Mouse (Mus musculus): ENCODE measurements at regions not wholly inside any gene's neighbourhood (a gene's known extent, or its start where the extent isn't known, plus 50 kb on each side); places are given as distances from the start of the nearest gene placed in this dataset.
A peak's percentile ranks its signal among the peaks of the same experiment; 100 is the strongest.

DNA sequence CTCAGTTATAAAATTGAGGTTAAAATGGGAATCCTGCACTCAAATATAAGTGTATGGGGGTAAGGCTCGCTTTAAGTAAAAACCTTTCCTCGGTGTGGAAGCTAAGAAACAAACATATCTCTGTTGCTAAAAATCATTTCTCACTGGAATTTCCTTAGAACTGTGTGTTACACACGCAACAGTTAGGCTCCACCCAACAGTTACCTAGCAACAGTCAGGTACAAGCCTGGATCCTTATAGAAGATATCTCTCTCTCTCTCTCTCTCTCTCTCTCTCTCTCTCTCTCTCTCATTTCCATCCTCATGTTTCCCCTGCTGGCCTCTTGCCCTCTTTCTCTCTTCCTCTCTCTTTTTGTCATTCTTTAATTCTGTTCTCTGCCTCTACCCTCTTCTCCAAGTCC, 211.1 kb upstream of the Cxadr start:
- Histone ChIP-seq H3K4me2 (ENCODE audit: low read length) (no peak overlapping the region), H3K4me3 (replicated peaks; ENCODE audit: low read depth, low read length) (no peak overlapping the region), H3K9ac (replicated peaks; ENCODE audit: low read length) (no peak overlapping the region), H3K27me3 (ENCODE audit: control insufficient read depth, insufficient read depth, low read length) (no peaks in the 10 kb centered on the region), H3K36me3 (ENCODE audit: control insufficient read depth, insufficient read depth, low read length) (no peaks in the 10 kb centered on the region), H3K9me3 (ENCODE audit: control insufficient read depth, low read length) (no peaks in the 10 kb centered on the region), H3K27ac (replicated peaks; ENCODE audit: low read depth, low read length) (no peak overlapping the region), H3K4me1 (ENCODE audit: control insufficient read depth, insufficient read depth, low read length) (no peaks in the 10 kb centered on the region)
- no peak for ATAC-seq (ENCODE audit: low FRiP score, low TSS enrichment)
- DNase-seq, result no peak
- WGBS, result 75% methylated on average over 3 of the region's 3 CpGs

- DNase-seq (no peak), ATAC-seq (ENCODE audit: low FRiP score, low TSS enrichment) (no peak)
- no peaks in the 10 kb centered on the region for H3K27me3 ChIP-seq (ENCODE audit: control insufficient read depth, insufficient read depth, low read length)
- H3K4me2 ChIP-seq (ENCODE audit: low read length), result no peak overlapping the region
- no peaks in the 10 kb centered on the region for H3K4me1 ChIP-seq (ENCODE audit: control insufficient read depth, insufficient read depth, low read length)
- no peak overlapping the region for H3K9ac ChIP-seq (replicated peaks; ENCODE audit: low read length)
- WGBS, result 84% methylated on average over 10 of the region's 10 CpGs
- H3K27ac ChIP-seq (replicated peaks; ENCODE audit: low read depth, low read length), result no peak overlapping the region
- H3K9me3 ChIP-seq (ENCODE audit: control insufficient read depth, low read length), result no peaks in the 10 kb centered on the region
- H3K4me3 ChIP-seq (replicated peaks; ENCODE audit: low read depth, low read length), result no peak overlapping the region
- H3K36me3 ChIP-seq (ENCODE audit: control insufficient read depth, insufficient read depth, low read length), result no peaks in the 10 kb centered on the region
Observed at GRCm38 (mm10) chr16:78067532-78068118, 233.7 kb upstream of the Cxadr start.

DNA sequence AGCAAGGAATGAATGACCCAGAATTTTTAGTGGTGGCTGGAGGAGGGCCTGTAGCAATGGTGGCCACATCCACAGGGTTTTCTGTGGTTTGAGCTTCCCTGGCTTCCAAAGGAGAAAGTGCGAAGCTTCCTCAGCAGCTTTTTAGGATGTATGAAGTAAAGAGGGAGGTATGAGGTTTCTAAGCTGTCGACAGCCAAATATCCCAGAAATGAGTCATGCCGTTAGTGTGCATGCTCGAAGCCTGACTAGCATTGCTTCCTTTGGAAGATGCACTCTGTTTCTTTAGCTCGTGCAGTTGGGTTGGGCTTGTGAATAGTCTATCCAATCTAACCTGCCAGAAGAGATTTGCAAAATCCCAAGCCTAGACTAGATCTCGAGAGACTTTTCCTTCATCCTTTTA, 240.8 kb upstream of the Cxadr start:
- WGBS, result 95% methylated on average over 6 of the region's 6 CpGs
- Histone ChIP-seq H3K27me3 (ENCODE audit: control insufficient read depth, insufficient read depth, low read length) (no peaks in the 10 kb centered on the region), H3K4me3 (replicated peaks; ENCODE audit: low read depth, low read length) (no peak overlapping the region), H3K36me3 (ENCODE audit: control insufficient read depth, insufficient read depth, low read length) (no peaks in the 10 kb centered on the region), H3K4me1 (ENCODE audit: control insufficient read depth, insufficient read depth, low read length) (no peaks in the 10 kb centered on the region), H3K4me2 (ENCODE audit: low read length) (no peak overlapping the region), H3K9ac (replicated peaks; ENCODE audit: low read length) (no peak overlapping the region), H3K27ac (replicated peaks; ENCODE audit: low read depth, low read length) (no peak overlapping the region), H3K9me3 (ENCODE audit: control insufficient read depth, low read length) (no peaks in the 10 kb centered on the region)
- DNase-seq (no peak), ATAC-seq (ENCODE audit: low FRiP score, low TSS enrichment) (no peak)

- Histone ChIP-seq H3K27me3 (ENCODE audit: control insufficient read depth, insufficient read depth, low read length) (no peaks in the 10 kb centered on the region), H3K36me3 (ENCODE audit: control insufficient read depth, insufficient read depth, low read length) (no peaks in the 10 kb centered on the region), H3K9ac (replicated peaks; ENCODE audit: low read length) (no peak overlapping the region), H3K27ac (replicated peaks; ENCODE audit: low read depth, low read length) (no peak overlapping the region), H3K4me2 (ENCODE audit: low read length) (no peak overlapping the region), H3K9me3 (ENCODE audit: control insufficient read depth, low read length) (no peaks in the 10 kb centered on the region), H3K4me1 (ENCODE audit: control insufficient read depth, insufficient read depth, low read length) (no peaks in the 10 kb centered on the region), H3K4me3 (replicated peaks; ENCODE audit: low read depth, low read length) (no peak overlapping the region)
- ATAC-seq (ENCODE audit: low FRiP score, low TSS enrichment) (no peak), DNase-seq (no peak)
- WGBS, result 82% methylated on average over 3 of the region's 3 CpGs
Observed at GRCm38 (mm10) chr16:78057549-78057948, 243.7 kb upstream of the Cxadr start.

GRCm38 (mm10) chr16:78052133-78052532, 249.2 kb upstream of the Cxadr start:
- H3K36me3 ChIP-seq (ENCODE audit: control insufficient read depth, insufficient read depth, low read length), result no peaks in the 10 kb centered on the region
- no peak overlapping the region for H3K4me2 ChIP-seq (ENCODE audit: low read length)
- H3K4me3 ChIP-seq (replicated peaks; ENCODE audit: low read depth, low read length), result no peak overlapping the region
- H3K27ac ChIP-seq (replicated peaks; ENCODE audit: low read depth, low read length), result no peak overlapping the region
- no peak for DNase-seq
- no peaks in the 10 kb centered on the region for H3K4me1 ChIP-seq (ENCODE audit: control insufficient read depth, insufficient read depth, low read length)
- H3K27me3 ChIP-seq (ENCODE audit: control insufficient read depth, insufficient read depth, low read length), result no peaks in the 10 kb centered on the region
- 54% methylated on average over 7 of the region's 7 CpGs for WGBS
- no peak overlapping the region for H3K9ac ChIP-seq (replicated peaks; ENCODE audit: low read length)
- no peak for ATAC-seq (ENCODE audit: low FRiP score, low TSS enrichment)
- no peaks in the 10 kb centered on the region for H3K9me3 ChIP-seq (ENCODE audit: control insufficient read depth, low read length)

- no peak for DNase-seq
- Histone ChIP-seq H3K4me3 (replicated peaks; ENCODE audit: low read depth, low read length) (no peak overlapping the region), H3K27ac (replicated peaks; ENCODE audit: low read depth, low read length) (no peak overlapping the region), H3K9ac (replicated peaks; ENCODE audit: low read length) (no peak overlapping the region), H3K9me3 (ENCODE audit: control insufficient read depth, low read length) (no peaks in the 10 kb centered on the region), H3K4me2 (ENCODE audit: low read length) (no peak overlapping the region), H3K4me1 (ENCODE audit: control insufficient read depth, insufficient read depth, low read length) (no peaks in the 10 kb centered on the region), H3K36me3 (ENCODE audit: control insufficient read depth, insufficient read depth, low read length) (no peaks in the 10 kb centered on the region), H3K27me3 (ENCODE audit: control insufficient read depth, insufficient read depth, low read length) (no peaks in the 10 kb centered on the region)
- WGBS, result 91% methylated on average over 4 of the region's 4 CpGs
- no peak for ATAC-seq (ENCODE audit: low FRiP score, low TSS enrichment)
Observed at GRCm38 (mm10) chr16:78040149-78040920, 261.0 kb upstream of the Cxadr start.

DNA sequence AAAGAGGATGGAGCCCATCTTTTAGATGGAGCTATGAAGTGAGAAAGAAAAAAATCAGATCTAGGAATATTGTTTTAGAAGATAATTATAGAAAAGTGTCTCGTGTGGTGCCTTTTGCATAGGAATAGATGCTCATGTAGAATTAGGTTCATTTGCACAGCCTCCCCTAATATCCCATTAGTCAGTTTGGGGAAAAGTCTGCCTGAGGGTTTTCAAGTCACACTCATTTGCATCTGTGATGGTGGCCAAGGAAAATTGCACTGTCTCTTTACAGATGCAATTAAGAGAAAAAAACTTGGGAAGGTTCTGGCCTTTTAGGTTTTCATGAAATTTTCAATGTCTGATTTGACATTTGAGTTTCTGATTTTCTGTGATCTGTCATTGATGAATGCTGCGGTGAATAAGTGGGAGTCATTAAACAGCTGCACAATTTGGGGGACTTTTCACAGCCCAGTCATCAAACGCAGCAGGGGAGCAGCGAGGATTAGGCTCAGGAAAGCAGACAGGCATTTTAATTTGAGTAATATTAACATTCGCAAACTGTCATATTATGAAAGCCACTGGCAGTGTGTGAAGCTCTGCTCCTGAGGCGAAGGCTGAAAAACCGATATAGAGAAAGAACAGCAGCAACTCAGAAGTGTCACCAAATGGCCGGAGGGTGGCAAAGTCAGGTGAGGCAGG, 281.5 kb upstream of the Cxadr start:
- DNase-seq (peak; percentile 74), ATAC-seq (ENCODE audit: low FRiP score, low TSS enrichment) (peak; percentile 53; the same call in 1 of the 2 replicates)
- no peaks in the 10 kb centered on the region for H3K9me3 ChIP-seq (ENCODE audit: control insufficient read depth, low read length)
- H3K4me2 ChIP-seq (ENCODE audit: low read length), result peak overlapping the region; percentile 25; the same call in 1 of the 2 replicates
- no peaks in the 10 kb centered on the region for H3K27me3 ChIP-seq (ENCODE audit: control insufficient read depth, insufficient read depth, low read length)
- no peak overlapping the region for H3K4me3 ChIP-seq (replicated peaks; ENCODE audit: low read depth, low read length)
- no peak overlapping the region for H3K9ac ChIP-seq (replicated peaks; ENCODE audit: low read length)
- 26% methylated on average over 8 of the region's 8 CpGs for WGBS
- H3K36me3 ChIP-seq (ENCODE audit: control insufficient read depth, insufficient read depth, low read length), result no peaks in the 10 kb centered on the region
- H3K27ac ChIP-seq (replicated peaks; ENCODE audit: low read depth, low read length), result peak overlapping the region; percentile 71
- peaks cover 10% of the 10 kb centered on the region; the same call in 1 of the 2 replicates for H3K4me1 ChIP-seq (ENCODE audit: control insufficient read depth, insufficient read depth, low read length)

DNA sequence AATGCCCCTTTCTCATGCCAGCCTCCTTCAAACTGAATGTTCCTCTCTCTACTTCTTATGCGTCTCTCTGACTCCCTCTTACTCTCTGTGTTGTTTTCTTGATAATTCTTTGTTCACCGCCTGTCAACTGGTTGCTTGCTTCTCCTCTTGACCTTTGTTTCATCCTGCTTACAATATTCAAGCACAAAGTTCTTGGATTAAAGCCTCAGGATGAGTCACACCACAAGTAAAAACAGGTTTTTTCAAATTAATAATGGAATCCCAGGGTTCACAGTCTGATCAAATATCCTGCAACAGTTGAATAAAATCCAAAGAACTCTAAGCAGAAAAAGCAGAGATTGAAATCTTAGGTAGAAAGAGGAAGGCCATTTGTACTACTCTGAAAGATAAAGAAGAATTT, 285.9 kb upstream of the Cxadr start:
- WGBS, result 58% methylated on average over 2 of the region's 2 CpGs
- Histone ChIP-seq H3K4me2 (ENCODE audit: low read length) (no peak overlapping the region), H3K4me1 (ENCODE audit: control insufficient read depth, insufficient read depth, low read length) (peaks cover 12% of the 10 kb centered on the region; the same call in 1 of the 2 replicates), H3K27me3 (ENCODE audit: control insufficient read depth, insufficient read depth, low read length) (no peaks in the 10 kb centered on the region), H3K9me3 (ENCODE audit: control insufficient read depth, low read length) (no peaks in the 10 kb centered on the region), H3K27ac (replicated peaks; ENCODE audit: low read depth, low read length) (no peak overlapping the region), H3K36me3 (ENCODE audit: control insufficient read depth, insufficient read depth, low read length) (no peaks in the 10 kb centered on the region), H3K9ac (replicated peaks; ENCODE audit: low read length) (no peak overlapping the region), H3K4me3 (replicated peaks; ENCODE audit: low read depth, low read length) (no peak overlapping the region)
- ATAC-seq (ENCODE audit: low FRiP score, low TSS enrichment) (no peak), DNase-seq (no peak)
